Mouse (Mus musculus): ENCODE measurements around the gene Olfr1164. TPM values are rescaled to one million over a fixed set of nuclear protein-coding genes. Genes with fewer than 3 reads are reported as not detected.

The Olfr1164 gene
- not detected in 2 replicates for polyA plus RNA-seq (2012; rRNA removed)

GRCm38 (mm10) chr2:88093866-88094265 is at the start of gene Olfr1164:
TSS of gene Olfr1164 (minus strand) at chr2:88093966.

GRCm38 (mm10) chr2:88128172-88128571 is 34.4 kb upstream of the Olfr1164 start, which contains the start of gene Olfr1166:
TSS of gene Olfr1166 (minus strand) at chr2:88128272.

GRCm38 (mm10) chr2:88071730-88072129 is 22.0 kb downstream of the Olfr1164 start, which contains the start of gene Olfr1163:
TSS of gene Olfr1163 (minus strand) at chr2:88071830.

GRCm38 (mm10) chr2:88051029-88051428 is 42.7 kb downstream of the Olfr1164 start, which contains the start of gene Olfr1162:
TSS of gene Olfr1162 (minus strand) at chr2:88051129.

Other genes starting within 250 kb of the Olfr1164 start
- not detected in 2 replicates for gene Olfr1150-ps1, start 250.0 kb downstream of the Olfr1164 start, polyA plus RNA-seq (2012; rRNA removed)
- gene Olfr1151, start 238.1 kb downstream of the Olfr1164 start, polyA plus RNA-seq (2012; rRNA removed): not detected in 2 replicates
- not detected in 2 replicates for gene Olfr1152, start 227.5 kb downstream of the Olfr1164 start, polyA plus RNA-seq (2012; rRNA removed)
- not detected in 2 replicates for gene Olfr1153, start 199.0 kb downstream of the Olfr1164 start, polyA plus RNA-seq (2012; rRNA removed)
- gene Olfr1154, start 188.8 kb downstream of the Olfr1164 start, polyA plus RNA-seq (2012; rRNA removed): not detected in 2 replicates
- gene Olfr1155, start 148.8 kb downstream of the Olfr1164 start, polyA plus RNA-seq (2012; rRNA removed): not detected in 2 replicates
- gene Olfr1156, start 140.9 kb downstream of the Olfr1164 start, polyA plus RNA-seq (2012; rRNA removed): not detected in 2 replicates
- gene Olfr1157, start 125.7 kb downstream of the Olfr1164 start, polyA plus RNA-seq (2012; rRNA removed): not detected in 2 replicates
- gene Olfr74, start 119.3 kb downstream of the Olfr1164 start, polyA plus RNA-seq (2012; rRNA removed): not detected in 2 replicates
- not detected in 2 replicates for gene Olfr1158, start 103.9 kb downstream of the Olfr1164 start, polyA plus RNA-seq (2012; rRNA removed)
- gene Olfr1160, start 85.7 kb downstream of the Olfr1164 start, polyA plus RNA-seq (2012; rRNA removed): not detected in 2 replicates
- gene Olfr1161, start 71.2 kb downstream of the Olfr1164 start, polyA plus RNA-seq (2012; rRNA removed): not detected in 2 replicates
- gene Olfr73, start 56.3 kb downstream of the Olfr1164 start, polyA plus RNA-seq (2012; rRNA removed): not detected in 2 replicates
- not detected in 2 replicates for gene Olfr1162, start 42.8 kb downstream of the Olfr1164 start, polyA plus RNA-seq (2012; rRNA removed)
- not detected in 2 replicates for gene Olfr1163, start 22.1 kb downstream of the Olfr1164 start, polyA plus RNA-seq (2012; rRNA removed)
- gene Olfr1166, start 34.3 kb upstream of the Olfr1164 start, polyA plus RNA-seq (2012; rRNA removed): not detected in 2 replicates
- gene Olfr1167, start 61.2 kb upstream of the Olfr1164 start, polyA plus RNA-seq (2012; rRNA removed): not detected in 2 replicates
- not detected in 2 replicates for gene Olfr1168, start 87.9 kb upstream of the Olfr1164 start, polyA plus RNA-seq (2012; rRNA removed)
- gene Olfr1170, start 134.4 kb upstream of the Olfr1164 start, polyA plus RNA-seq (2012; rRNA removed): not detected in 2 replicates
- not detected in 2 replicates for gene Olfr1173, start 185.9 kb upstream of the Olfr1164 start, polyA plus RNA-seq (2012; rRNA removed)
- gene Olfr1174-ps, start 221.2 kb upstream of the Olfr1164 start, polyA plus RNA-seq (2012; rRNA removed): not detected in 2 replicates
- not detected in 2 replicates for gene Olfr1175-ps, start 233.2 kb upstream of the Olfr1164 start, polyA plus RNA-seq (2012; rRNA removed)
- not detected in 2 replicates for gene Olfr1176, start 242.8 kb upstream of the Olfr1164 start, polyA plus RNA-seq (2012; rRNA removed)

Data from liver, embryonic 14 days (tissue).